Mouse (Mus musculus) forebrain, postnatal 0 days (tissue): ENCODE data around the gene Mrpl12. TPM values are rescaled to one million over a fixed set of nuclear protein-coding genes. Genes with fewer than 3 reads are reported as not detected.

Source experiments
- ATAC-seq: fragments of 200-750 bp; cut with Nextera tagmentation; 2 replicates; pipeline ENCODE4 v1.8.0; 2017; ENCODE audit warnings: mild to moderate bottlenecking, moderate library complexity
- DNase-seq: peaks from one replicate; pipeline ENCODE4 v3.0.0-alpha.2; 2015
- H3K27ac ChIP-seq: fragments of 300-500 bp; sonication (generic); 2 replicates; pipeline ENCODE4 v1.5.1; 2014; ENCODE audit warnings: low read depth, mild to moderate bottlenecking, antibody characterized with exemption, low read length, moderate library complexity, mixed read lengths
- H3K27me3 ChIP-seq: fragments of 300-500 bp; sonication (generic); 2 replicates; pipeline ENCODE4 v1.6.1; 2014; ENCODE audit warnings: mild to moderate bottlenecking, low read length, mixed read lengths; ENCODE audit not compliant: insufficient read depth
- H3K36me3 ChIP-seq: fragments of 300-500 bp; sonication (generic); 2 replicates; pipeline ENCODE4 v1.6.1; 2014; ENCODE audit warnings: mild to moderate bottlenecking, moderate library complexity; ENCODE audit not compliant: insufficient read depth
- H3K4me1 ChIP-seq: fragments of 300-500 bp; sonication (generic); 2 replicates; pipeline ENCODE4 v1.6.1; 2014; ENCODE audit warnings: antibody characterized with exemption; ENCODE audit not compliant: insufficient read depth
- H3K4me2 ChIP-seq: fragments of 300-500 bp; sonication (generic); 2 replicates; pipeline ENCODE4 v1.6.1; 2014; ENCODE audit warnings: low read depth, mild to moderate bottlenecking, moderate library complexity
- H3K4me3 ChIP-seq: fragments of 300-500 bp; sonication (generic); 2 replicates; pipeline ENCODE4 v1.5.1; 2014; ENCODE audit warnings: low read depth, low read length, mixed read lengths
- H3K9ac ChIP-seq: fragments of 300-500 bp; sonication (generic); 2 replicates; pipeline ENCODE4 v1.6.1; 2014; ENCODE audit warnings: mild to moderate bottlenecking
- H3K9me3 ChIP-seq: fragments of 300-500 bp; sonication (generic); 2 replicates; pipeline ENCODE4 v1.6.1; 2016; ENCODE audit warnings: low read length
- CTCF ChIP-seq: sonication (generic); IDR thresholded peaks from 2 replicates; pipeline ENCODE4 v1.5.1; 2016; ENCODE audit warnings: antibody characterized with exemption, control low read depth, low read depth
- WGBS: fragments of 180-500 bp; shearing (Covaris S2); extraction: QIAGEN DNeasy Blood & Tissue Kit; methylation state at CpG from one replicate; pipeline ENCODE4 v1.1.7; 2014; 5-methylcytosine and 5-hydroxymethylcytosine counted together
- polyA plus RNA-seq: library from polyadenylated mRNA; unstranded; fragments of >200 nt; fragmentation: Nextera tagmentation; extraction: Ambion mirVana; gene quantifications from 2 replicates; pipeline ENCODE4 v1.2.1, GENCODE M21; 2015
- total RNA-seq: library from RNA; depleted of rRNA; stranded (reverse); fragments of >200 nt; gene quantifications from 2 replicates; pipeline ENCODE4 v1.2.3, GENCODE M21; 2014

Gene Mrpl12
- total and polyA plus RNA-seq, 2 experiments from 2014 or later, result 42.6 to 143 TPM

DNA sequence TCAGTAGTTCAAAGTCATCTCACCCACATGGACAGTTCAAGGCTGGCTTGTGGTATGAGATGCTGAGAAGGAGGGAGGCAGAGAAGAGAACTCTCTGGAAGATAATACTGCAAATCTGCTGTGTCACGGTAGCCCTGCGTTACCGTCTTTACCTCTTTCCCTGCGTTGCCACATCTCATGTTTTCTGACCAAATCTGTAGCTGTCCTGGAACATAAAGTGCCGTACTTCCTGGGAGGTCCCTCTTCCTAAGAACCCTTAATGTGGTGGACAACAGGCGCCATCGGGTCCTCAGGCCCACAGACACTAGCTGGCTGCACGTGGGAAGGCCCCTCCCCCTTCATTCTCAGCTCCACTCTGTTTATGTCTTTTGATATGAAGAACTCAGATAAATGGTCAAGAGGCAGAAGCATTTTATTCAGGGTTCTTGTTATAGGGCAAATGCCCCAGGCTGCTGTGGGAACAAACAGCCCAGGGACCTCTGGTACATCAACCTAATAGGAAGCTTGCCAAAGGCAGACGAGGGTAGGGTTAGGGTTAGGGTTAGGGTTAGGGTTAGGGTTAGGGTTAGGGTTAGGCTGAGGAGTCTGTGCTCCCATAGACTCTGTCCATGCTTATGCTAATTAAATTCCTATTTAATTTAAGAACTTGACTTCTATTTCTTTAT is 43.4 kb downstream of the Mrpl12 start:
- no peak overlapping the region for H3K9ac ChIP-seq
- TF ChIP-seq CTCF, result no peak
- H3K27me3 ChIP-seq, result peaks cover 39% of the 10 kb centered on the region
- DNase-seq (no peak), ATAC-seq (no peak)
- no peaks in the 10 kb centered on the region for H3K36me3 ChIP-seq
- WGBS, result 84% methylated on average over 9 of the region's 9 CpGs
- no peak overlapping the region for H3K4me3 ChIP-seq
- H3K4me1 ChIP-seq, result no peaks in the 10 kb centered on the region
- H3K4me2 ChIP-seq, result no peak overlapping the region
- no peak overlapping the region for H3K27ac ChIP-seq
- H3K9me3 ChIP-seq, result no peaks in the 10 kb centered on the region

DNA sequence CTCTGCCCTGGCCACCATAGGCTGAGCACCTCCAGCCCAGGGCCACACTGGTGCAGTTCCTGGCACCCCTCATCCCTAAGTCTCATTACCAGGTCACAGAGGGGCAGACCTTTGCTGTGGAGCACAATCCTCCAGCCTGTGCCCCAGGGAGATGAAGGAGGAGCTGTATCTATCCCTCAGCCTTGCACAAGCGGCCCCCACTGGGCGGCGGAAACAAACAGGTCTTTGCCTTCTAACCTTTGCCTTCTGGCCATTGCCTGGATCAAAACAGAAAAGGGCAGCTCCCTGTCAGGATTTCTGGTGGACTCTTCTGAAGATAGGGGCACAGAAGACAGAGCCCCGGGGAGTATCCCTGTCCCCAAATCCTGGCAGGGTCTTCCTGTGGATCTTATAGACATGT is 44.5 kb downstream of the Mrpl12 start:
- 56% methylated on average over 4 of the region's 4 CpGs for WGBS
- DNase-seq, result no peak
- peaks cover 41% of the 10 kb centered on the region for H3K27me3 ChIP-seq
- no peaks in the 10 kb centered on the region for H3K36me3 ChIP-seq
- no peaks in the 10 kb centered on the region for H3K4me1 ChIP-seq
- TF ChIP-seq CTCF, result no peak
- no peak overlapping the region for H3K27ac ChIP-seq
- H3K4me2 ChIP-seq, result no peak overlapping the region
- ATAC-seq, result no peak
- H3K9me3 ChIP-seq, result no peaks in the 10 kb centered on the region
- no peak overlapping the region for H3K9ac ChIP-seq
- no peak overlapping the region for H3K4me3 ChIP-seq

DNA sequence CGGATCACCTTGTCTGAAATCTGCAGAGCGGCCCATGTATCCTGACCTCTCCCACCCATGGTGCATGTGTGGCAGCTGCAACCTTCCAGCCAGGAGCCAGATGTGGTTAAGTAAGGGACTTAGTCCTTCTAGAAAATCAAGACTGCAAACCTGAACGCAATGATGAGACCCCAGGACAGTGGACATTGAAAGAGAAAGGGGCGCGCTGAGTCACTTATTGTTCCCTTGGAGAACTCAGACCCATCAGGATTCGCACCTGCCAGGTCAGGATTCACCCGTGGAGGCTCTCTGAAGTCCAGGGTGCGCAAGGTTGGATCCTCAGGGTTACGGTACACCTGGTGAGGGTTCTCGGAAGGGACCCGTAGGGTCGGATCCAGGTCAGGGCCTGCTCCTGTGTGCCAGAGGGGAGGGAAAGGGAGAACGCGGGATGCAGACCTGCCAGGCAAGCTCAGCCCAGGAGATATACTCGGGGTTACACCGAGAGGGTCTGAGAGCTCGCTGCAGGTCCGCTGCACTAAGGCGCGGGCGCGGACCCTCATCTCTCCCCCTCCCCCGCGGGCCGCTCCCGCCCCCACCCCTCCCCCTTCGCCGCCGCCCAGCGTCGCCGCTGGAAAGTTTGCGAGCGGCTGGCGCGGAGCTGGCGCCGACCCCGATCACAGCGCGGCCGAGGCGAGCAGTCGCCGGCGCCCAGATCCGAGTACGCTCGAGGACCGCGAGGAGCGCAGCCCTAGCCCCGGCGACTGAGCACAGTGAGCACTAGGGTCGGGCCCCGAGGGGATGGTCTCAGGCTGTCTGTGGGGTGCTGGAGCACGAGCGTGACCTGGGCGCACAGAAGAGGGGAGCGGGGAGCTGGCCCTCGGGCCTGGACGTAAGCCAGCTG is 45.9 kb downstream of the Mrpl12 start, which contains the start of gene Gcgr:
Gcgr (plus strand) TSS at position 615 of the 880 bp plus-strand sequence.
- DNase-seq, result no peak
- 7% methylated on average over 51 of the region's 62 CpGs for WGBS
- peak within 1 kb of the TSS; percentile 28 for H3K4me3 ChIP-seq
- H3K4me1 ChIP-seq, result no peaks in the 10 kb centered on the region
- no peaks in the 10 kb centered on the region for H3K36me3 ChIP-seq
- peak within 1 kb of the TSS; percentile 53 for H3K4me2 ChIP-seq
- no peak for TF ChIP-seq CTCF
- no peak for ATAC-seq
- no peak within 1 kb of the TSS for H3K27ac ChIP-seq
- H3K27me3 ChIP-seq, result peaks cover 41% of the 10 kb centered on the region
- H3K9me3 ChIP-seq, result no peaks in the 10 kb centered on the region
- peak within 1 kb of the TSS; percentile 35 for H3K9ac ChIP-seq

DNA sequence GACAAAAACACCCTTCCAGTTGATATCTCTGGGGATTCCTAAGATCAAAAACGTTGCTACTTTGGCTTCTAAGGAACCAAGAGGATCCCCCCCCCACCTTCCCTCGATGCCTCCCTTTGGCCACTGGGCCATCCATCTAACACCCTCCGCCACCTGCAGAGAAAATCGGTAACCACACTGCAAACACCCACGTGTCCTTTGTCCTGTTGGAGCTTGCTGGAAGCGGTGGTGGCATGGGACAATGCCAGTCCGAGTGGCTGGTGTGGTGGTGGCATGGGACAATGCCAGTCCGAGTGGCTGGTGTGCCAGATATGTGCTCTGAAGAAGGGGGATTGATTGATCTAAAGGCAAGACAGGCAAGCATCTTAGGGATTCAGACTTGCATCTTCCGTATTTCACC is 47.2 kb downstream of the Mrpl12 start:
- H3K27ac ChIP-seq, result no peak overlapping the region
- peaks cover 41% of the 10 kb centered on the region for H3K27me3 ChIP-seq
- no peak overlapping the region for H3K4me3 ChIP-seq
- DNase-seq, result no peak
- no peak overlapping the region for H3K4me2 ChIP-seq
- no peak for TF ChIP-seq CTCF
- H3K9me3 ChIP-seq, result no peaks in the 10 kb centered on the region
- ATAC-seq, result no peak
- H3K9ac ChIP-seq, result no peak overlapping the region
- WGBS, result 26% methylated on average over 9 of the region's 9 CpGs
- H3K4me1 ChIP-seq, result no peaks in the 10 kb centered on the region
- no peaks in the 10 kb centered on the region for H3K36me3 ChIP-seq

DNA sequence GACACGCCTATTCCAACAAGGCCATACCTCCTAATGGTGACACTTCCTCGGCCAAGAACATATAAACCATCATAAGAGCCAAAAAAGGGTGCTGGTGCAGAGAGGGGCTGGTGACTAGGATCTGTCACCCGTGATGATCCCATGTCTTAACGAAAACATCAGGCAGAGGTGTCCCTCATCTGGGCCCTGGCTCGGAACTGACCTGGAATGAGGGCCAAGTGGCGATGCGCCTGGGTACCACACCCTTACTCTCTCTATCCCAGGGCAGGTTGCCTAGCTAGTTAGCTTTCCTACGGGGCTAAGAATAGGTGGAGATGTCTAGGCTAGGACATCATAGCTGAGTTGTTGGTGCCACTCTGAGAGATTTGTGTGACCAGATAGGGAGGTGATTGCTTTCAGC is 49.7 kb downstream of the Mrpl12 start:
- no peaks in the 10 kb centered on the region for H3K4me1 ChIP-seq
- peaks cover 36% of the 10 kb centered on the region for H3K27me3 ChIP-seq
- no peak overlapping the region for H3K9ac ChIP-seq
- no peaks in the 10 kb centered on the region for H3K36me3 ChIP-seq
- 80% methylated on average over 8 of the region's 8 CpGs for WGBS
- no peaks in the 10 kb centered on the region for H3K9me3 ChIP-seq
- H3K4me3 ChIP-seq, result no peak overlapping the region
- H3K27ac ChIP-seq, result no peak overlapping the region
- no peak overlapping the region for H3K4me2 ChIP-seq
- ATAC-seq, result no peak
- no peak for TF ChIP-seq CTCF
- DNase-seq, result no peak

DNA sequence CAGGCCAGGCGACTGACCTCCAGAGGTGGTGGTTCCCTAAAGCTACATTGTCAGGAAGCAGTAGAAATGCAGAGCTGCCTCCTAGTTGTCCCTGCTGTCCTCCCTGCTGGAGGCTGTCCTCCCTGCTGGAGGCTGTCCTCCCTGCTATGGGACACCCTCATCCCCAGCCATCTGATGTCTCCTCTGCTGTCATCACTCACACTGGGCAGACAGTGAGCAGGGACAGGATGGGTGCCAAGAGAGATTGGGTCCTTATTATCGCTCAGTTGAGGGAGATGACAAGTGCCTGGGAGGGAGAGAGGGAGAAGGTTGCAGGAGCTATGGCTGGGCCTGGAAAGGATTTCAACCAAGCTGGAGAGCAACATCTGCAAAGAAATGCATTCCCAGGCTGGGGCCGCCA is 50.7 kb downstream of the Mrpl12 start:
- no peak for TF ChIP-seq CTCF
- ATAC-seq (no peak), DNase-seq (no peak)
- no peak overlapping the region for H3K4me2 ChIP-seq
- no peaks in the 10 kb centered on the region for H3K4me1 ChIP-seq
- H3K9ac ChIP-seq, result no peak overlapping the region
- H3K9me3 ChIP-seq, result no peaks in the 10 kb centered on the region
- H3K4me3 ChIP-seq, result no peak overlapping the region
- H3K27ac ChIP-seq, result no peak overlapping the region
- 61% methylated on average over 3 of the region's 3 CpGs for WGBS
- H3K27me3 ChIP-seq, result peaks cover 26% of the 10 kb centered on the region
- no peaks in the 10 kb centered on the region for H3K36me3 ChIP-seq

DNA sequence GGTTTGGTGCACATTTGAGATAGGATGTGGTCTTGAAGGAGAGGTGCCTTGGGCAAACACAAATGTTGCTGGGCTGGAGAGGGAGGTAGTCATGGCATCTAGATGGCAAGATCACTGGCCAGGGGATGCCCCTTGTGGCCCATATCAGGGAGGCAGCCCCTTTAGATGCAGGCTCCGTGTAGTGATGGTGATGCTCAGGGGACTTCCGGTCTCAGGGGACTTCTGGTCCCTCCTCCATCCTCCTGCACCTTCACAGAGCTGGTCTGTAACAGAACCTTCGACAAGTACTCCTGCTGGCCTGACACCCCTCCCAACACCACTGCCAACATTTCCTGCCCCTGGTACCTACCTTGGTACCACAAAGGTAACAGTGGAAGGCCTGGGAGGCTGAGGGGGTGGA is 51.4 kb downstream of the Mrpl12 start:
- 75% methylated on average over 3 of the region's 3 CpGs for WGBS
- Histone ChIP-seq H3K4me2 (no peak overlapping the region), H3K4me1 (no peaks in the 10 kb centered on the region), H3K36me3 (no peaks in the 10 kb centered on the region), H3K27ac (no peak overlapping the region), H3K4me3 (no peak overlapping the region), H3K9ac (no peak overlapping the region), H3K27me3 (peaks cover 22% of the 10 kb centered on the region), H3K9me3 (no peaks in the 10 kb centered on the region)
- ATAC-seq, result no peak
- TF ChIP-seq CTCF, result no peak
- no peak for DNase-seq
